ENCODE assay signal across 15 mouse cellular contexts in the genomic region with DNA sequence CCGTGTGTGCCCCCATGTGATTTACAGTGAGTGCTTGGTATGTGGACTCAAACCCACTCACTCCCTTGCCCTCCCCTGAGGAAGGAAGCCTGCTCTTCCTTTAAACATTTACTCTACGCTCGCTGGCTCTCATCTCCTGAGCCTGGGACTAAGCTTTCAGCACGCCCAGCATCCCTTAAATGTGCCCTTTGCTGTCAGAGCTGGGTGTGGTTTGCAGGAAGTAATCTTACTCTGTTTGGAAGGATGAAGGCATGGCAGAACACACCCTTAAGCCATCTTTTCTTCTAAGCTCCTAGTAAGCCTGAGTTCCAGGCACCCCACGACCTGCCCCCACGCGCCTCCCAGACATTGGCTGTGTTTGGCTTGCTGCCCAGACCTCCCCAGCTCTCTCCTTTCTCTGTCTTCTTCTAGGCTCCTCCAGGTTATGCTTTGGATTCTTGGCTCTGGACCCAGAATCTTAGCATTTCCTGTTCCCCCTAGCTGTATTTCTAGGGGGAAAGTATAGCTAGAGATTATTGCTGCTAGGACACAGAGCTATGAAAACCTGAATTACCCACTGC. TPM values are rescaled to one million over a fixed set of nuclear protein-coding genes. Genes with fewer than 3 reads are reported as not detected.
DNase-seq lines count a peak whose midpoint lies in the region; ATAC-seq and TF ChIP-seq lines count a peak whose summit lies in the region.
"Had no signal": no experiment of that assay in that cellular context is flagged by ENCODE, and none has a peak within 500 bp of the region (broad histone marks: within the 10 kb centered on the region; RNA-seq: fewer than 3 reads in every experiment).

No protein-coding gene starts in this region.

- no peak for TF ChIP-seq CTCF in lung, postnatal 0 days (IDR thresholded peaks at IDR 0.05)
- TF ChIP-seq CTCF in Patski (IDR thresholded peaks at IDR 0.05), result no peak

- in situ Hi-C loops in Patski (cut with MboI; ENCODE audit: low pct_unique_long_range_greater_than_20kb), result loop anchor here (5.0 kb wide), 1 partner anchor 34 kb away; no protein-coding TSS in a partner anchor

- peaks cover 30% of the 10 kb centered on the region for H3K27me3 ChIP-seq in kidney, embryonic 16.5 days (ENCODE audit: insufficient read depth, low read length)
- H3K27me3 ChIP-seq in lung, postnatal 0 days (replicated peaks; ENCODE audit: insufficient read depth, low read length), result peaks cover 14% of the 10 kb centered on the region
- H3K27me3 ChIP-seq in Patski, result no peaks in the 10 kb centered on the region

- DNase-seq in kidney, postnatal 10 days, result peak; percentile 66
- peak; percentile 36 for DNase-seq in lung, postnatal 0 days (ENCODE audit: low spot score)
- no peak for DNase-seq in lung, adult 18-20 months
- peak; percentile 50 for DNase-seq in Patski (ENCODE audit: low read depth, low spot score)
- no peak for DNase-seq in thymus, postnatal 14 days
- DNase-seq in left cerebral cortex, adult 11 months (ENCODE audit: low spot score), result no peak
- DNase-seq: adrenal gland, postnatal 25 days; cerebellum, adult 11 months; right cerebral cortex, postnatal 4 days had no signal

- H3K9me3 ChIP-seq in kidney, embryonic 16.5 days (ENCODE audit: low read length), result no peaks in the 10 kb centered on the region
- no peaks in the 10 kb centered on the region for H3K9me3 ChIP-seq in lung, postnatal 0 days (ENCODE audit: low read length)
- H3K9me3 ChIP-seq: hindbrain, embryonic 13.5 days; limb, embryonic 12.5 days had no signal

- ATAC-seq in kidney, embryonic 16.5 days (ENCODE audit: low FRiP score, low TSS enrichment), result no peak
- ATAC-seq in lung, postnatal 0 days, result peak; percentile 13; the same call in 1 of the 2 replicates
- ATAC-seq in Patski, result peak; percentile 51
- 0 out of 2 replicates have a peak, but pooled peaks have one; percentile 18 for ATAC-seq in megakaryocyte-erythroid progenitor cell, adult 5-6 weeks (replicated peaks; ENCODE audit: low FRiP score, low TSS enrichment, poor library complexity, severe bottlenecking)

- H3K4me3 ChIP-seq in kidney, embryonic 16.5 days (ENCODE audit: low read length), result no peak overlapping the region
- H3K4me3 ChIP-seq in lung, postnatal 0 days (ENCODE audit: low read depth, low read length), result no peak overlapping the region
- H3K4me3 ChIP-seq: hindbrain, embryonic 13.5 days; limb, embryonic 12.5 days; myocyte had no signal

- peaks cover 17% of the 10 kb centered on the region for H3K4me1 ChIP-seq in kidney, embryonic 16.5 days (ENCODE audit: insufficient read depth, low read length)
- H3K4me1 ChIP-seq in lung, postnatal 0 days (ENCODE audit: insufficient read depth, low read depth, low read length), result peaks cover 11% of the 10 kb centered on the region; the same call in 1 of the 2 replicates

- CTCF ChIA-PET in Patski (lab: Charles Lee), result interaction anchor here (1.1 kb wide), 1 partner anchor 102 kb away, joined by 3 read pairs; no protein-coding TSS in a partner anchor

- H3K9ac ChIP-seq in kidney, embryonic 16.5 days (replicated peaks; ENCODE audit: low read length), result no peak overlapping the region
- H3K9ac ChIP-seq in lung, postnatal 0 days (replicated peaks; ENCODE audit: low read depth), result no peak overlapping the region
- H3K9ac ChIP-seq: hindbrain, embryonic 13.5 days; limb, embryonic 12.5 days had no signal

- WGBS in kidney, embryonic 16.5 days, result 21% methylated on average over 7 of the region's 7 CpGs
- 5% methylated on average over 7 of the region's 7 CpGs for WGBS in lung, postnatal 0 days

- no peak overlapping the region for H3K4me2 ChIP-seq in kidney, embryonic 16.5 days (replicated peaks; ENCODE audit: low read depth, low read length)
- no peak overlapping the region for H3K4me2 ChIP-seq in lung, postnatal 0 days (replicated peaks; ENCODE audit: low read depth, low read length)
- H3K4me2 ChIP-seq: hindbrain, embryonic 13.5 days; limb, embryonic 12.5 days had no signal

- no peaks in the 10 kb centered on the region for H3K36me3 ChIP-seq in kidney, embryonic 16.5 days (ENCODE audit: insufficient read depth, low read length)
- no peaks in the 10 kb centered on the region for H3K36me3 ChIP-seq in lung, postnatal 0 days (ENCODE audit: insufficient read depth, low read length)
- H3K36me3 ChIP-seq: hindbrain, embryonic 13.5 days; limb, embryonic 12.5 days had no signal

- TF ChIP-seq EP300 in lung, postnatal 0 days (IDR thresholded peaks at IDR 0.05), result no peak

- no peak overlapping the region for H3K27ac ChIP-seq in kidney, embryonic 16.5 days (ENCODE audit: low read length)
- H3K27ac ChIP-seq in lung, postnatal 0 days (ENCODE audit: low read length), result no peak overlapping the region
- H3K27ac ChIP-seq: hindbrain, embryonic 13.5 days; limb, embryonic 12.5 days had no signal

- POLR2A ChIA-PET in Patski (lab: Charles Lee), result no interaction called here

RNA-seq across cellular contexts. Expression of a gene that starts 11.6 kb away (rescaled TPM):
- polyA plus RNA-seq in kidney, embryonic 16.5 days (2015; fragmentation: Nextera tagmentation; extraction: Ambion mirVana), result 10.6 and 13.7 TPM in 2 replicates
- polyA plus RNA-seq in lung, postnatal 0 days (2015; fragmentation: Nextera tagmentation; extraction: Ambion mirVana), result 10.5 and 11.3 TPM in 2 replicates
- 7.2 TPM for polyA plus RNA-seq in Patski (2021)
- 4.4 and 5.0 TPM in 2 replicates for total RNA-seq in megakaryocyte-erythroid progenitor cell, adult 5-6 weeks (2014; fragmentation: Nextera tagmentation)
- 3.7 and 4.3 TPM in 2 replicates for total RNA-seq in megakaryocyte-erythroid progenitor cell, adult 5-6 weeks (2017)

RNA-seq across cellular contexts. Expression of a gene that starts 22.1 kb away (rescaled TPM):
- polyA plus RNA-seq in kidney, embryonic 16.5 days (2015; fragmentation: Nextera tagmentation; extraction: Ambion mirVana), result 1.3 and 1.9 TPM in 2 replicates
- 5.3 and 6.3 TPM in 2 replicates for polyA plus RNA-seq in lung, postnatal 0 days (2015; fragmentation: Nextera tagmentation; extraction: Ambion mirVana)
- polyA plus RNA-seq in Patski (2021), result not detected
- total RNA-seq in megakaryocyte-erythroid progenitor cell, adult 5-6 weeks (2014; fragmentation: Nextera tagmentation), result not detected in 2 replicates
- not detected in 2 replicates for total RNA-seq in megakaryocyte-erythroid progenitor cell, adult 5-6 weeks (2017)
- total RNA-seq: adrenal gland, postnatal 25 days; granulocyte monocyte progenitor cell, adult 5-6 weeks had no signal

RNA-seq across cellular contexts. Expression of a gene that starts 34.1 kb away (rescaled TPM):
- 220 and 232 TPM in 2 replicates for polyA plus RNA-seq in kidney, embryonic 16.5 days (2015; fragmentation: Nextera tagmentation; extraction: Ambion mirVana)
- polyA plus RNA-seq in lung, postnatal 0 days (2015; fragmentation: Nextera tagmentation; extraction: Ambion mirVana), result 93.9 and 102 TPM in 2 replicates
- 179 TPM for polyA plus RNA-seq in Patski (2021)
- total RNA-seq in megakaryocyte-erythroid progenitor cell, adult 5-6 weeks (2014; fragmentation: Nextera tagmentation), result 159 and 214 TPM in 2 replicates
- total RNA-seq in megakaryocyte-erythroid progenitor cell, adult 5-6 weeks (2017), result 339 and 404 TPM in 2 replicates

RNA-seq across cellular contexts. Expression of a gene that starts 45.5 kb away (rescaled TPM):
- 20.7 and 24.6 TPM in 2 replicates for polyA plus RNA-seq in kidney, embryonic 16.5 days (2015; fragmentation: Nextera tagmentation; extraction: Ambion mirVana)
- 5.6 and 5.9 TPM in 2 replicates for polyA plus RNA-seq in lung, postnatal 0 days (2015; fragmentation: Nextera tagmentation; extraction: Ambion mirVana)
- 35.3 TPM for polyA plus RNA-seq in Patski (2021)
- 2.5 and 3.9 TPM in 2 replicates for total RNA-seq in megakaryocyte-erythroid progenitor cell, adult 5-6 weeks (2014; fragmentation: Nextera tagmentation)
- 1.6 and 2.1 TPM in 2 replicates for total RNA-seq in megakaryocyte-erythroid progenitor cell, adult 5-6 weeks (2017)
- total RNA-seq: granulocyte monocyte progenitor cell, adult 5-6 weeks had no signal

RNA-seq across cellular contexts. Expression of a gene that starts 52.3 kb away (rescaled TPM):
- 197 and 202 TPM in 2 replicates for polyA plus RNA-seq in kidney, embryonic 16.5 days (2015; fragmentation: Nextera tagmentation; extraction: Ambion mirVana)
- 287 and 320 TPM in 2 replicates for polyA plus RNA-seq in lung, postnatal 0 days (2015; fragmentation: Nextera tagmentation; extraction: Ambion mirVana)
- polyA plus RNA-seq in Patski (2021), result 170 TPM
- 42.6 and 55.5 TPM in 2 replicates for total RNA-seq in megakaryocyte-erythroid progenitor cell, adult 5-6 weeks (2014; fragmentation: Nextera tagmentation)
- total RNA-seq in megakaryocyte-erythroid progenitor cell, adult 5-6 weeks (2017), result 29.1 and 32.9 TPM in 2 replicates

Comparison
In these comparisons a context has a peak if more than half of its experiments do, and no peak if none do; other contexts are left out.
1. DNase-seq: peak in kidney, postnatal 10 days (single experiment), lung, postnatal 0 days (single experiment) and Patski (single experiment); none in lung, adult 18-20 months (0 of 2), thymus, postnatal 14 days (single experiment) and left cerebral cortex, adult 11 months (single experiment).